Mouse (Mus musculus) kidney, embryonic 16.5 days (tissue): Measurements from ENCODE around the gene Ddx19b. TPM values are rescaled to one million over a fixed set of nuclear protein-coding genes. Genes with fewer than 3 reads are reported as not detected.

Source experiments
- ATAC-seq: fragments of 200-750 bp; cut with Nextera tagmentation; 2 replicates; pipeline ENCODE4 v1.8.0; 2017; ENCODE audit warnings: moderate TSS enrichment; ENCODE audit not compliant: low FRiP score, low TSS enrichment
- H3K27ac ChIP-seq: fragments of 300-500 bp; sonication (generic); 2 replicates; pipeline ENCODE4 v1.5.1; 2014; ENCODE audit warnings: low read length
- H3K27me3 ChIP-seq: fragments of 300-500 bp; sonication (generic); 2 replicates; pipeline ENCODE4 v1.6.1; 2014; ENCODE audit warnings: low read length, control low read depth, mixed read lengths; ENCODE audit not compliant: insufficient read depth
- H3K36me3 ChIP-seq: fragments of 300-500 bp; sonication (generic); 2 replicates; pipeline ENCODE4 v1.6.1; 2014; ENCODE audit warnings: low read length, control low read depth, mixed read lengths; ENCODE audit not compliant: insufficient read depth
- H3K4me1 ChIP-seq: fragments of 300-500 bp; sonication (generic); 2 replicates; pipeline ENCODE4 v1.6.1; 2014; ENCODE audit warnings: low read length, control low read depth, mixed read lengths; ENCODE audit not compliant: insufficient read depth
- H3K4me2 ChIP-seq: fragments of 300-500 bp; sonication (generic); replicated peaks from 2 replicates; pipeline ENCODE4 v1.6.1; 2014; ENCODE audit warnings: low read depth, low read length
- H3K4me3 ChIP-seq: fragments of 300-500 bp; sonication (generic); 2 replicates; pipeline ENCODE4 v1.5.1; 2014; ENCODE audit warnings: mild to moderate bottlenecking, low read length
- H3K9ac ChIP-seq: fragments of 300-500 bp; sonication (generic); replicated peaks from 2 replicates; pipeline ENCODE4 v1.6.1; 2014; ENCODE audit warnings: low read length
- H3K9me3 ChIP-seq: fragments of 300-500 bp; sonication (generic); 2 replicates; pipeline ENCODE4 v1.6.1; 2016; ENCODE audit warnings: low read length, control low read depth
- WGBS: fragments of 180-500 bp; shearing (Covaris S2); extraction: QIAGEN DNeasy Blood & Tissue Kit; methylation state at CpG from one replicate; pipeline ENCODE4 v1.1.7; 2014; 5-methylcytosine and 5-hydroxymethylcytosine counted together
- microRNA-seq: library from miRNA; unstranded; fragments of <30 nt; microRNA quantifications from one replicate; pipeline ENCODE4, GENCODE M21; 2016
- polyA plus RNA-seq: library from polyadenylated mRNA; unstranded; fragments of >200 nt; fragmentation: Nextera tagmentation; extraction: Ambion mirVana; gene quantifications from 2 replicates; pipeline ENCODE4 v1.2.1, GENCODE M21; 2015

Gene Ddx19b
- polyA plus RNA-seq, 1 experiment from 2014 or later = 6.8 TPM

GRCm38 (mm10) chr8:110958135-110958534 is 73.4 kb downstream of the Ddx19b start:
- Histone ChIP-seq H3K4me3 (no peak overlapping the region), H3K4me2 (no peak overlapping the region), H3K9ac (no peak overlapping the region), H3K4me1 (peaks cover 13% of the 10 kb centered on the region; the same call in 1 of the 2 replicates), H3K36me3 (peaks cover 35% of the 10 kb centered on the region), H3K9me3 (no peaks in the 10 kb centered on the region), H3K27ac (no peak overlapping the region), H3K27me3 (no peaks in the 10 kb centered on the region)
- no peak for ATAC-seq
- 79% methylated on average over 5 of the region's 5 CpGs for WGBS

- Histone ChIP-seq H3K27ac (no peak overlapping the region), H3K9me3 (no peaks in the 10 kb centered on the region), H3K4me1 (peaks cover 13% of the 10 kb centered on the region; the same call in 1 of the 2 replicates), H3K9ac (no peak overlapping the region), H3K27me3 (no peaks in the 10 kb centered on the region), H3K4me3 (no peak overlapping the region), H3K36me3 (peaks cover 29% of the 10 kb centered on the region), H3K4me2 (no peak overlapping the region)
- 87% methylated on average over 19 of the region's 19 CpGs for WGBS
- no peak for ATAC-seq
Observed at GRCm38 (mm10) chr8:110957471-110957870, 74.1 kb downstream of the Ddx19b start.

GRCm38 (mm10) chr8:110956619-110957450 is 74.7 kb downstream of the Ddx19b start:
- Histone ChIP-seq H3K4me3 (no peak overlapping the region), H3K9me3 (no peaks in the 10 kb centered on the region), H3K36me3 (peaks cover 24% of the 10 kb centered on the region; the same call in 1 of the 2 replicates), H3K9ac (no peak overlapping the region), H3K27me3 (no peaks in the 10 kb centered on the region), H3K4me2 (no peak overlapping the region), H3K27ac (no peak overlapping the region), H3K4me1 (peaks cover 13% of the 10 kb centered on the region; the same call in 1 of the 2 replicates)
- WGBS = 89% methylated on average over 15 of the region's 15 CpGs
- no peak; the same call in 1 of the 2 replicates for ATAC-seq

GRCm38 (mm10) chr8:110954776-110955175 is 76.8 kb downstream of the Ddx19b start:
- no peak for ATAC-seq
- Histone ChIP-seq H3K4me3 (no peak overlapping the region), H3K9me3 (no peaks in the 10 kb centered on the region), H3K27ac (no peak overlapping the region), H3K9ac (no peak overlapping the region), H3K27me3 (no peaks in the 10 kb centered on the region), H3K4me2 (no peak overlapping the region), H3K4me1 (peaks cover 13% of the 10 kb centered on the region; the same call in 1 of the 2 replicates), H3K36me3 (peaks cover 19% of the 10 kb centered on the region; the same call in 1 of the 2 replicates)
- 54% methylated on average over 8 of the region's 8 CpGs for WGBS

Small RNA genes within 50 kb of the gene (microRNA-seq; reads per million reads assigned to microRNA genes)
- not detected for gene Gm24103
- gene Mir3473d = 0.63 reads per million

Other genes starting within 250 kb of the Ddx19b start
- gene Il34, start 225.8 kb downstream of the Ddx19b start, polyA plus RNA-seq = 3.0 and 3.2 TPM in 2 replicates
- gene Cog4, start 185.2 kb downstream of the Ddx19b start, polyA plus RNA-seq = 86.9 and 88.5 TPM in 2 replicates
- 175 and 182 TPM in 2 replicates for gene Sf3b3, start 185.0 kb downstream of the Ddx19b start, polyA plus RNA-seq
- 14.8 and 16.6 TPM in 2 replicates for gene Fuk, start 129.3 kb downstream of the Ddx19b start, polyA plus RNA-seq
- 25.1 and 27.6 TPM in 2 replicates for gene St3gal2, start 111.8 kb downstream of the Ddx19b start, polyA plus RNA-seq
- 15.0 and 15.1 TPM in 2 replicates for gene Ddx19a, start 34.0 kb downstream of the Ddx19b start, polyA plus RNA-seq
- gene Aars, start 1.4 kb upstream of the Ddx19b start, polyA plus RNA-seq = 57.7 and 66.3 TPM in 2 replicates
- gene Exosc6, start 24.6 kb upstream of the Ddx19b start, polyA plus RNA-seq = 19.1 TPM in 2 replicates
- gene Clec18a, start 60.7 kb upstream of the Ddx19b start, polyA plus RNA-seq = 87.0 and 94.7 TPM in 2 replicates
- gene Pdpr, start 62.9 kb upstream of the Ddx19b start, polyA plus RNA-seq = 10.5 and 12.7 TPM in 2 replicates
- gene Glg1, start 227.5 kb upstream of the Ddx19b start, polyA plus RNA-seq = 79.5 and 88.4 TPM in 2 replicates